Mouse (Mus musculus) midbrain, embryonic 11.5 days (tissue): ENCODE measurements at regions not wholly inside any gene's neighbourhood (a gene's known extent, or its start where the extent isn't known, plus 50 kb on each side); places are given as distances from the start of the nearest gene placed in this dataset.
A peak's percentile ranks its signal among the peaks of the same experiment; 100 is the strongest.

Experiments used
- ATAC-seq: fragments of 200-750 bp; cut with Nextera tagmentation; 2 replicates; pipeline ENCODE4 v1.8.0; 2017; ENCODE audit warnings: moderate TSS enrichment, moderate library complexity; ENCODE audit not compliant: low FRiP score
- DNase-seq: peaks from one replicate; pipeline ENCODE4 v3.0.0; 2015; ENCODE audit warnings: low spot score; ENCODE audit errors: missing footprints
- H3K27ac ChIP-seq: fragments of 300-500 bp; sonication (generic); 2 replicates; pipeline ENCODE4 v1.5.1; 2014; ENCODE audit warnings: low read depth, low read length
- H3K27me3 ChIP-seq: fragments of 300-500 bp; sonication (generic); 2 replicates; pipeline ENCODE4 v1.6.1; 2014; ENCODE audit warnings: mild to moderate bottlenecking, low read length, moderate library complexity, mixed read lengths; ENCODE audit not compliant: control insufficient read depth, insufficient read depth
- H3K36me3 ChIP-seq: fragments of 300-500 bp; sonication (generic); 2 replicates; pipeline ENCODE4 v1.6.1; 2014; ENCODE audit warnings: mild to moderate bottlenecking, low read length, moderate library complexity, mixed read lengths; ENCODE audit not compliant: control insufficient read depth, insufficient read depth
- H3K4me1 ChIP-seq: fragments of 300-500 bp; sonication (generic); 2 replicates; pipeline ENCODE4 v1.6.1; 2014; ENCODE audit warnings: low read length; ENCODE audit not compliant: control insufficient read depth, insufficient read depth
- H3K4me2 ChIP-seq: fragments of 300-500 bp; sonication (generic); 2 replicates; pipeline ENCODE4 v1.6.1; 2014; ENCODE audit warnings: mild to moderate bottlenecking, moderate library complexity
- H3K4me3 ChIP-seq: fragments of 300-500 bp; sonication (generic); 2 replicates; pipeline ENCODE4 v1.5.1; 2014; ENCODE audit warnings: low read depth, low read length
- H3K9ac ChIP-seq: fragments of 300-500 bp; sonication (generic); 2 replicates; pipeline ENCODE4 v1.6.1; 2014; ENCODE audit warnings: low read length
- H3K9me3 ChIP-seq: fragments of 300-500 bp; sonication (generic); 2 replicates; pipeline ENCODE4 v1.6.1; 2016; ENCODE audit warnings: low read length; ENCODE audit not compliant: control insufficient read depth
- whole genome bisulfite sequencing: fragments of 180-500 bp; shearing (Covaris S2); extraction: QIAGEN DNeasy Blood & Tissue Kit; methylation state at CpG from one replicate; pipeline ENCODE4 v1.1.7; 2014; 5-methylcytosine and 5-hydroxymethylcytosine counted together

DNA sequence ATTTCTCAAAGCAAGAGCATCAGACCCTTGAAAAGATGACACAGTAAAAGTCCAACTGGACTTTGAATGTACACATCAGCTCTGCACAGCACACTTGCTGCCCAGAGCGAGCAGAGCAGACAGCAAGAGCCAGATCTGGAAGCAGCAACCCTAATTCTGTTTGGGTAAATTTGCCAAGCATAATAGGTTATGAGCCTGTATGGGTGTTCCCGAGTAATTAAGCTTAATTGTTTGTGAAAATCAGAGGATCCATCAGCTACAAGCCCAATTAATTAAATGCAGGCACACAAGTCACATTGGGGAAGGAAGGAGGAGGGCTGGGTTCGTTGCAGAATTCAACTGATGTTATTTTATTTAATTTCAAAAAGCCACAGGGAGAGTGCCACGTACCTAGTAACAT is 113.9 kb upstream of the Msx2 start:
- H3K27ac ChIP-seq: no peak overlapping the region
- ATAC-seq (no peak), DNase-seq (no peak)
- H3K27me3 ChIP-seq: no peaks in the 10 kb centered on the region
- no peak overlapping the region for H3K9ac ChIP-seq
- no peak overlapping the region for H3K4me3 ChIP-seq
- WGBS: 77% methylated on average over 4 of the region's 4 CpGs
- H3K36me3 ChIP-seq: no peaks in the 10 kb centered on the region
- H3K9me3 ChIP-seq: no peaks in the 10 kb centered on the region
- no peaks in the 10 kb centered on the region for H3K4me1 ChIP-seq
- no peak overlapping the region for H3K4me2 ChIP-seq

DNA sequence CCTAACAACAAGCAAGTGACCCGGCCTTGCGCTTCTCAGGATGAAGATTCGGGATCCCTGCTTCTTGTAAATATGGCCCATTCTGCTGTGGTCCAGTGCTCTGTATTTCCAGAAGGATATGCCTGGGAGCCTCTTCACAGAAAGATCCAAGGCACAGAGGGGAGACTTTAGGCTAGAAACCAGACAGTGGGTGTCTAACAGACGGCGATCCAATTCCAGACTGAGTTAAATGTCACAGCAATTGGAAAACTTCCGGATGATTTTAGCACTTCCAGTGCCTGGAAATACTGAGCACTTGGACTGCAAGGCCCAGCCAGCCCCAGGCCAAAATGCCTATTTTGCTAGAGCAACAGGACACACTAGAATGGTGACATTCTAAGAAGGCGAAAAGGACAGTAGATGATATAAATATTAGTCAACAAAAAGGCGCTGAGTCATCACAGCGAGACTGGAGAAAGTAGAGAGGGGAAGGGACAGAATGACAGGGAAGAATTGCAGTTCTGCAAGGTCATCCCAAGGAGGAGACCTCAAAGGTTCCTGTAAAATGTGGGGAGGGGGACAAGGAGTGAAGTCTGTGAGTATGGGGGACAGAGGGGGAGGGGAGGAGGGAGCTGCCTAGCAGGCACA is 111.7 kb upstream of the Msx2 start:
- no peak overlapping the region for H3K9ac ChIP-seq
- no peaks in the 10 kb centered on the region for H3K4me1 ChIP-seq
- DNase-seq (no peak), ATAC-seq (no peak)
- H3K4me3 ChIP-seq: no peak overlapping the region
- no peak overlapping the region for H3K27ac ChIP-seq
- H3K4me2 ChIP-seq: no peak overlapping the region
- WGBS: 86% methylated on average over 9 of the region's 9 CpGs
- no peaks in the 10 kb centered on the region for H3K27me3 ChIP-seq
- H3K9me3 ChIP-seq: no peaks in the 10 kb centered on the region
- H3K36me3 ChIP-seq: no peaks in the 10 kb centered on the region

DNA sequence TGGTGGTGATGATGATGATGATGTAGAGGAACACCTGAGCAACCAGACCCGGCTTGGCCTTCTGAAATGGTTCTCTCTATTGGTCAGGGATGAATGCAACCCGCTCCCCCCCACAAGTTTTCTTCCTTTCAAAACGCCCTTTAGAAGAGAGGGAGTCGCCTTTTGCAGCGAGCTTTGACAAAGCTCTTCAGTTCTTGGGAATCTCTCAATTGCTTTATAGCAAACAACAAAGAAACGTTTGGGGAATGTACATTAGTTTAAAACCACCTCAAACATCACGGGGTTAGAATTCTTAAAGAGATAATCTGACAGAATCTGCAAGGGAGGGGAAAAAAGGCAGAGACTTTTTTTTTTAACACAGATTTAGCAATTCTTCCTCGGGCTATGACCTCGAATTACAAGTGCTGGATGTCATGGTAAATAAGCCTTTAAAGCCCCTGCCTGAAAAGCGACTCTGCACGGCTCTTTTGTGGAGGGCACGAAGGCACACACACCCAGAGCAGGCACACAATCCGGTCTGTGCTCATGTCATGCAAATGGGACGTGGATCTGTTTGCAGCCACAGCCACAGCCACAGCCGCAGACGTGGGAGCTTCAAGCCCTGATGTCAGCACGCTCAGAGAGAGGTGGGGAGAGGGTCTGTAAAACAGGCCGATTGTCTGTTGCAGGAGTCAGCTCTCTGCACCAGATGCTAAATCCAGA is 81.2 kb upstream of the Msx2 start:
- H3K4me3 ChIP-seq: no peak overlapping the region
- H3K27ac ChIP-seq: no peak overlapping the region
- ATAC-seq (peak; percentile 94), DNase-seq (no peak)
- peaks cover 14% of the 10 kb centered on the region for H3K4me1 ChIP-seq
- H3K36me3 ChIP-seq: no peaks in the 10 kb centered on the region
- H3K9ac ChIP-seq: no peak overlapping the region
- peaks cover 67% of the 10 kb centered on the region for H3K27me3 ChIP-seq
- WGBS: 11% methylated on average over 18 of the region's 18 CpGs
- no peak overlapping the region; the same call in none of the 2 replicates for H3K4me2 ChIP-seq
- peaks cover 2% of the 10 kb centered on the region; the same call in 1 of the 2 replicates for H3K9me3 ChIP-seq

DNA sequence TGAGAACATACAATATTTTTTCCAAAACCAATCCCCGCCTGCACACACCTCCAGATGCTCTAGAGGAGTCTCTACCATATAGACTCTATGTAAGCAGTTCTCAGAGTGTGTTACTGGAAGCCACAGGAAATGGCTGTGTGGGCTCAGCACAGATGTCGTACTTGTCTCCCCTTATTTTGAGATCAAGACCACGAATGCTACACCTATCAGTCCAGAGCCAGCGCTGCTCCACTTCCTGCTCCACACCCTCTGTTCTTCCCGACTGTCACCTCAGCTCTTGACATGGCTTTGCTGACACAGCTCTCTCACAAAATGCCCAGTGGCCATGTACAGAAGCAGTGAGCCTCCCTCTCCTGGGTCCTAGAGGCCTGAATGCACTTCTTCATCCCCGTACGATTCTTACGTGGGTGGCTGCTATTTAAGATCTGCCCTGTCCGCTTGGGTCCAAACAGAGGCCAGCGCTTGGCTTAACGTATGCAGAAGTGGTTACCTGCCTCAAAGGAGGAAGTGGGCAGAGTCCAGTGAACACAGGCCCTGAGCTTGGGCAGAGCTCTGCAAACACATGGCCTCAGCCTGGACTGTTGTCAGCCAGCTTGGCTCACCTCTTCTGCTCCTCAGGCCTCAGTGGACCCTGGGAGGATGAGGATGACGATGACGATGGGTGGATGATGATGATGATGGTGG is 80.5 kb upstream of the Msx2 start:
- Histone ChIP-seq H3K4me2 (no peak overlapping the region), H3K36me3 (no peaks in the 10 kb centered on the region), H3K27ac (no peak overlapping the region), H3K9ac (no peak overlapping the region), H3K9me3 (peaks cover 2% of the 10 kb centered on the region; the same call in 1 of the 2 replicates), H3K4me3 (no peak overlapping the region), H3K27me3 (peaks cover 64% of the 10 kb centered on the region), H3K4me1 (peaks cover 14% of the 10 kb centered on the region)
- 57% methylated on average over 13 of the region's 13 CpGs for WGBS
- peak; percentile 93 for DNase-seq
- peak; percentile 28; the same call in 1 of the 2 replicates for ATAC-seq

DNA sequence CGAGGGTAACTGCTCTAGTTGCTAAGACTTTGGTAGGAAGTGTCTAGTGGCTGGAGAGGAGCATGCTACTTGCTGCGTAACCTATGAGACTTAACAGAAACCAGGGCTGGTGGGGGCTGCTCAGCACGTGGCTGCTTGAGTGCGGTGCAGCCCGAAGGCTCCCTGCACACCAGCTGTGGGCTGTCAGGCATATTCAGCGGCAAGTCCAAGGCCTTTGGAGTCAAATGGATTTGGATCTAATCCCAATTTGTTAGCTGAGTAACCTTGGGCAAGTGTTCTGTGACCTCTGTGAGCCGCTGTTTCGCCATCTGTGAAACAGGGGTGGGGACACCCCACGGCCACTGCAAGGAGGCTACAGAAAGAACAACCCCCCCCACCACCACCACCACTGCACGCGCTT is 75.5 kb upstream of the Msx2 start:
- peaks cover 3% of the 10 kb centered on the region; the same call in 1 of the 2 replicates for H3K4me1 ChIP-seq
- H3K27me3 ChIP-seq: peaks cover 43% of the 10 kb centered on the region
- WGBS: 64% methylated on average over 11 of the region's 11 CpGs
- H3K36me3 ChIP-seq: no peaks in the 10 kb centered on the region
- H3K4me2 ChIP-seq: no peak overlapping the region
- ATAC-seq: no peak
- no peak for DNase-seq
- no peak overlapping the region for H3K9ac ChIP-seq
- H3K27ac ChIP-seq: no peak overlapping the region
- peaks cover 2% of the 10 kb centered on the region; the same call in 1 of the 2 replicates for H3K9me3 ChIP-seq
- H3K4me3 ChIP-seq: no peak overlapping the region

DNA sequence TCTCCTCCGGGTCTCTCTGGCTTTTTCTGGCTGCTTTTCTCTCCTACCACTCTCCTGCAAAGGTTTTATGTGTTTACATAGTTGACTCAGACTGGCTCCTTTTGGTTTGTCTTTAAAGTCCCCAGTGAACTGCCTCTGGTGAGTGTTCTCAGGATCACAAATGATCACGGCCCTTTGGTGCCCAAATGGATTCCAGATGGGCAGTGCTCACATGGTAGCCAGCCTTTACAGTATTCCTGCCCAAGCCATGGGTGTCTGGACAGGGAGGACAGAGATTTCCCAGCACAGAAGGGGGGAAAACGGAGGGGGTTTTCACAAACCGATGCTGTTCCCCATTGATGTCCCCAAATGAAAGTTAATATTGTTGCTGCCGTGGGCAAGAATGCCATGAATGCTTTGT is 70.4 kb upstream of the Msx2 start:
- no peak overlapping the region for H3K9ac ChIP-seq
- 79% methylated on average over 5 of the region's 5 CpGs for WGBS
- H3K4me2 ChIP-seq: no peak overlapping the region
- H3K4me1 ChIP-seq: no peaks in the 10 kb centered on the region
- ATAC-seq: no peak
- no peak for DNase-seq
- no peak overlapping the region for H3K4me3 ChIP-seq
- no peaks in the 10 kb centered on the region for H3K9me3 ChIP-seq
- no peaks in the 10 kb centered on the region for H3K36me3 ChIP-seq
- peaks cover 10% of the 10 kb centered on the region; the same call in 1 of the 2 replicates for H3K27me3 ChIP-seq
- H3K27ac ChIP-seq: no peak overlapping the region

DNA sequence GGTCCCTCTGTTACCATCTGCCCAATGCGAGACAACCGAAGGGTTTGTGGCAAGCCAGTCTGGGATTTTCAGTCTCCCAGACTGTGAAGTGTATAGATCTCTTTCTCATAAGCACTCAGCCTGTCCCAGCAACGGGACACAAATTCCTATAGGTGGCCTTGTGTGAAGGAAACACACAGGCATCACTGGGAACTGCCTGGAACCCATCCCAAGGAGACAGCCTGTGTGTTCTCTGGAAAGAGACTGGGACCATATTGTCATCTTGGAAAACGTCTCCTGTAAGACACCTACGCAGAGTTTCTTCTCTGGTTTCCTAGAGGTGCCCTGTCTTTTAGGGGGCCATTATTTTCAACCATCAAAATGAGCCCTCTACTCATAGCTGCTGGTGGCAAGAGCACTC is 66.9 kb upstream of the Msx2 start:
- Histone ChIP-seq H3K27ac (no peak overlapping the region), H3K4me2 (no peak overlapping the region), H3K27me3 (no peaks in the 10 kb centered on the region), H3K4me1 (no peaks in the 10 kb centered on the region), H3K36me3 (no peaks in the 10 kb centered on the region), H3K9me3 (no peaks in the 10 kb centered on the region), H3K4me3 (no peak overlapping the region), H3K9ac (no peak overlapping the region)
- 95% methylated on average over 5 of the region's 5 CpGs for WGBS
- ATAC-seq: no peak
- no peak for DNase-seq

DNA sequence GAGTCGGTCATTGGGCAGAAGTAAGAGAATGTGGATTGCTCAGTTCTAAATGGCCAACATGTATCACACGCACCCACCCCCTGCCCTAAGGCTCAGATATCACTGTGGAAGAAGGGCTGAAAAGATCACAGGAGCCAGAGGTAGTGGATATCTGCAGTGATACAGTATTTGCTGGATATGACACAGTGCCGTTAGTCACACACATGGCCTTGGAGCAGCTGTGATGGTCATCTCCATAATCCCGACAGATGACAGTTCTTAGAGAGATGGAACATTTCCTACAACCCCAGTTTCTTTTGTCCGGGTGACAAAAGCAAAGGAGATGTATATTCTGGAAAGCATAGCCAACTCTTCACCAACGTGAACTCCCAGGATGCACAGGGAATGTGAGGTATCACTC is 65.1 kb upstream of the Msx2 start:
- no peak overlapping the region for H3K4me2 ChIP-seq
- H3K9me3 ChIP-seq: no peaks in the 10 kb centered on the region
- DNase-seq: no peak
- no peaks in the 10 kb centered on the region; the same call in 1 of the 2 replicates for H3K27me3 ChIP-seq
- ATAC-seq: no peak
- H3K27ac ChIP-seq: no peak overlapping the region
- no peak overlapping the region for H3K4me3 ChIP-seq
- WGBS: 94% methylated on average over 6 of the region's 6 CpGs
- no peaks in the 10 kb centered on the region for H3K36me3 ChIP-seq
- no peak overlapping the region for H3K9ac ChIP-seq
- H3K4me1 ChIP-seq: no peaks in the 10 kb centered on the region

DNA sequence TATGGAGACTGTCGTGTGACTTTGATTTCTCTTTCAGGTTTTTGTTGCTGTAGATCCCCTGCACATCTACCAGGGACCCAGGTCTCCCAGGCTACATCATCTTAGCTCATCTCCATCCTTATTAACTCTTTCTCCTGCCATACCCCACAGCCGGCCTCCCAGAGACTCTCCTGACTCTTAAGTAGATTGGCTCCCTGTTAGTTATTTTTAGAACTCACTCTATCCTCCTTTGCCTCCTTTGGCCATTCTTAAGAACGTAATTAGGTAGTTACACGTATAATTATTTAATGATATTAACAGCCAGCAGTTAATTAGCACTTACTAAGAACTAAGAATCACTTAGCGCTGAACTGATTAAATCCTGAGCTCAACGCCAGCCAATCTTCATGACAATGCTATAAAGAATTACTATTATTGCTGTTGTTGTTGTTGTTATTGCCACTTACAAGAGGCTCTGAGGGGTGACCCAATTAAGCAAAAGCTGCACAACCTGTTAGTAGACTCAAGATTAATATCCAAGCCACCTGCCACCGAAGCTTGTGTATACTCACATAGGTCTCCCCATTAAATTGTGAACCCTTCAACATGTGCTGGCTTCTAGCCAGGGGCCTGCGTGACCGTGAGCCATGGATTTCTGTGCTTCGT is 63.0 kb upstream of the Msx2 start:
- H3K36me3 ChIP-seq: no peaks in the 10 kb centered on the region
- H3K4me2 ChIP-seq: no peak overlapping the region
- no peaks in the 10 kb centered on the region for H3K9me3 ChIP-seq
- H3K4me3 ChIP-seq: no peak overlapping the region
- 86% methylated on average over 10 of the region's 10 CpGs for whole genome bisulfite sequencing
- no peaks in the 10 kb centered on the region for H3K4me1 ChIP-seq
- no peak for ATAC-seq
- no peak for DNase-seq
- H3K27ac ChIP-seq: no peak overlapping the region
- no peak overlapping the region for H3K9ac ChIP-seq
- no peaks in the 10 kb centered on the region; the same call in 1 of the 2 replicates for H3K27me3 ChIP-seq
